Mouse (Mus musculus) megakaryocyte, embryonic 14.5 days (primary cell): ENCODE measurements around the gene Pde4d.

ENCODE experiments used
- FLI1 ChIP-seq: IDR thresholded peaks from 2 replicates; pipeline ENCODE4 v1.6.1; 2012; ENCODE audit warnings: low read length, inconsistent platforms, mixed read lengths
- GATA1 ChIP-seq: IDR thresholded peaks from 3 replicates; pipeline ENCODE4 v1.6.1; 2012; ENCODE audit warnings: mixed read lengths, low read length, inconsistent platforms, borderline replicate concordance

DNA sequence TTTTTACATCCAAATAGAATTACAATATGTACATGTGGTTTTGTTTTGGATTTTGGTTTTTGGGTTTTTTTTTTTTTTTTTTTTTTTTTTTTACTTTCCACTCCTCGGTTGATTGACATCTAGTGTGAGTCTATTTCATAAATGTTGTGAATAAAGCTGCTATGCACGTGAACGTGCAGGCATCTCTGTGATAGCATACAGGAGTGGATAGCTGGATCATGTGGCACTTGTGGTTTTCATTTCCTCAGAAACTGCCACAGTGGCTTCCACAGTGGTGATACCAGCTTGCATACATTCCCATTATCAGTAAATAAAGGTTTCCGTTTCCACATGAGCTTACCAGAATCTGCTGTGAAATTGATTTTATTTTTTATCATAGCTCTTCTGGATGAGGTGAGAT lies 506.3 kb downstream of the Pde4d start:
- TF ChIP-seq GATA1 (no peak), FLI1 (no peak)
